Mouse (Mus musculus) small intestine, adult 2 months (tissue): ENCODE results near the gene Plau.

Experiments
- CTCF ChIP-seq: fragments of 200-500 bp; IDR thresholded peaks from 2 replicates; pipeline ENCODE4 v1.5.1; 2012; ENCODE audit warnings: low read depth, mild to moderate bottlenecking, control low read depth, inconsistent platforms, low read length, moderate library complexity, mixed read lengths; ENCODE audit not compliant: insufficient replicate concordance, insufficient read length; ENCODE audit errors: extremely low read depth
- POLR2A ChIP-seq: fragments of 200-500 bp; IDR thresholded peaks from 2 replicates; pipeline ENCODE4 v1.6.1; 2012; ENCODE audit warnings: low read depth, mild to moderate bottlenecking, control low read depth, inconsistent platforms, low read length, moderate library complexity

GRCm38 (mm10) chr14:20828524-20828923, 7.9 kb upstream of the Plau start:
- TF ChIP-seq POLR2A (no peak), CTCF (no peak)
